Mouse (Mus musculus): ENCODE measurements around the gene Pbx1.

Gene Pbx1

DNA sequence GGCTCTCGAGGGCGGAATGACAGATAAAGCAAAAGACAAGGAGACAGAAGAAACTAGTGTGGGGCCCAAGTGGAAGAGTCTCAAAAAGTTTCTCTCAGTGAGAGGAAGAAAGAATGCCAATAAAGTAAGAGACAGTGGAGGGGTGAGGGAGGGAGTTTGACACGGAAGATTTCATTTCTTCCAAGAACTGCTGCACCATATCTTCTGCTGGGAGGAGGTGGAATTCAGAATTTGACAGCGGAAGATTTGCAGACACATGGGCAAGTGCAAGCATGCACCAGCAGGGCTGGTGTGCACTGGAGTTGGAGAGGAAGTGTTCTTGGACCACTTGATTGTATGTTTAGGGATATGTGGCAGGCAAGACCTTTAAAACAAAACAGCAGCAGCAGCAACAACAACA, 163.8 kb downstream of the Pbx1 start:
- DNase-seq (ENCODE audit: low spot score): no peak

- DNase-seq (ENCODE audit: low spot score): peak; percentile 83
Measured at GRCm38 (mm10) chr1:168265594-168266390, 166.3 kb downstream of the Pbx1 start.

- no peak for DNase-seq (ENCODE audit: low spot score)
Measured at GRCm38 (mm10) chr1:168265090-168265489, 167.0 kb downstream of the Pbx1 start.

- DNase-seq (ENCODE audit: low spot score): no peak
Measured at GRCm38 (mm10) chr1:168260391-168260790, 171.7 kb downstream of the Pbx1 start.

DNA sequence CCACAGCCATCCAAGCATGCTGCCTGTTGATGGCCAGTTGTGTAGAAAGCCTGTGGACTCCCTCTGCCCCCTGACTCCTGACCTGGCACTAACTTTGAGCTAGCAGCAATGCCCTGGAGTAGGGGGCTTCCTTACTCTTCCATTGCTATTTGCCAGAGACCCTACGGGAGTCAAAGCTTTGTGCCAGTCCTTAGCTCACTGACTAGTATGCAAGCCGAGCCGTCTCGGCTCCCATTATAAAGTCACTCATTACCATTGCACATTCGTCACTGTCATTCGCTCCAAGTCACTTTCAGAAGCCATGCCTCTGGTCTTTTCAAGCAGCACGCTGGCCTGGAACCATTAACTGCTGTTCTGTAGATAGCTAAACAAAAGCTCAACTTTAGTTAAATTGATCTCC, 173.2 kb downstream of the Pbx1 start:
- DNase-seq (ENCODE audit: low spot score): no peak

GRCm38 (mm10) chr1:168255347-168255908, 176.6 kb downstream of the Pbx1 start:
- no peak for DNase-seq (ENCODE audit: low spot score)

DNA sequence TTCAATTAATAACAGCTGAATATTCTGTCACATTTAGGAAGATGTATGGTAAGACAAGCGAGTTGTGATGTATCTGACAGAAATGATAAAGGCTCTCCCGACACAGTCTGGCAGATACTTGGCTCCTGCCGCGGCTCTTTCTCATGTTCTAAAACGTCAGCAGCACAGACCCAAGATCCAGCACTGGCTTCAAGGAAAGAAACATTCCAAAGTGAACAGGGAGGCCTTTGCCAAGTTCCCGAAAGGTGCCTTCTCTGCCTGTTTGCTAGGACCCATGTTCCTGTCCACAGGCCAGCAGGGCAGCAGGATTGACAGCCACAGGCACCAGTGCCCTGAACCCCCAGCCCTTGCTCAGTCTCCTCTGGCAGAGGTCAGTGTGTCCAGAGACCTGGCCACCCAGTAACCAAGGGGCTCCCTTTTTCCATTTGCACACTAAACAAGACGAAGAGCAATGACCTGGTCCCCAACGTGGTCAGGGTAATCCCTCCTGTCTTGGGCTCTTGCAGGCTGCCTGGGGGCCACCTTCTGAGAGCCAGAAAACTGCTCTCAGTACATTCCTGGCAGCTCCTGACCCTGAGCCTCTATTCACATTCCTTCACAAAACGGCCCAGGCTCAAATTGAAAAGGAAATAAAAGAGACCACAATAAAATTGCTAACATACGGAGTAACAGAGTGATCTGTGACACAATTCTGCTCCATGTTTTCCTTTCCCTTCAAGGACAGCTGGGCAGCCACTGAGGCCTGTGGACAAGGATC, 184.9 kb downstream of the Pbx1 start:
- peak; percentile 52 for DNase-seq (ENCODE audit: low spot score)

DNA sequence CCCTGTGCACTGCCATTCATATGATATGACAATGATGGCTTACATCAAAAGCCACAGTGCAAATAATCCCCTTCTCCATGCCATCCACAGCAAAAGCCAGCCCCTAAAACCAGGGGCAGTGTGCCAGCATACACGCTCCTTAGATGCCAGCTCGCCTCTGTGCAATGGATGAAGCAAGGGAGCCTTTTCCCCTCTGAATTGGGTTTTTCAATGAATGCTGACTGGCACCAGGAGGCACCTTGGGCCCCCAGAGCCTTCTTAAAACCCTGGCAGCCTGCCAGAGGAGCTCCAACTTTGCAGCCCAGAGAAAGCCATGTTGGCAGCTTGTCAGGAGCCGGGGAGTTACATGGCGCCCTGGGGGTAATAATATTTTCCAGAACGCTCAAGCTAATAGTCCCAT, 186.5 kb downstream of the Pbx1 start:
- peak; percentile 68 for DNase-seq (ENCODE audit: low spot score)

DNA sequence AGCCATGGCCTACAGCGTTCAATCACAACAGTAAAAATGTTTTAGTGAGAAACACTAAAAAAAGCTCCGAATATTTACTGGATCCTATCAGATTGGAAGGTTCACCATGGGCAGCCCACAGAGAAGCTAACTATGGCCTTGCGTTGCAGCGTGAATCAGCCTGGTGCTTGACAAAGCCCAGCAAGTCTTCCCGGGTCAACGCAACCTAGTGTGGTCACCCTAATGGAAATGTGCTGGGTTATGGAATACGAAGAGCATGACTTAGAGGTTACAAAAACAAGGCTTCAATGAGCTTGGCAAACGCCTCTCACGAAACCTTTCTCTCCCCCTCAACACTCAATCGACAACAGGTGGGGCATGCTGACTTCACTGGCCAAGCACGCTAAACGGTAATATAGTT, 188.3 kb downstream of the Pbx1 start:
- DNase-seq (ENCODE audit: low spot score): no peak

- no peak for DNase-seq (ENCODE audit: low spot score)
Measured at GRCm38 (mm10) chr1:168243068-168243467, 189.0 kb downstream of the Pbx1 start.

DNA sequence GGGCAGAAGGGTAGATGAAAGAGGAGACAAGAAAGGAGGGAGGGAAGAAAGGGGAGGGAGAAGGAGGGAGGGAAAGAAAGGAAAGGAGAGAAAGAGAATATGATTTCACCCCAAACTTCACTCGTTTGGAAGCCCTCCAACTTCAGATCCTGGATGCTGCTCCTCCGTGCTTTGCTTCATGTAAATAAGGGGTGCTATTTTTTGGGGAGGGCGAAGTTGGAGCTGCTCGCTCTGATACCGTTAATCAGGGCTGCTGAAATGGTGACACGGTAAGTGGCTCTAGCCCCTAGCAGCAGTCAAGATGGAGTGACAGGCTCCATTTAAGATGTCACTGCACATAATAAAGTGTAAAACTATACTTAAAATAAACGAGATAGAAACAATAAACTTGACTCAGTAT, 190.8 kb downstream of the Pbx1 start:
- no peak for DNase-seq (ENCODE audit: low spot score)

- no peak for DNase-seq (ENCODE audit: low spot score)
Measured at GRCm38 (mm10) chr1:168240846-168241245, 191.2 kb downstream of the Pbx1 start.

- no peak for DNase-seq (ENCODE audit: low spot score)
Measured at GRCm38 (mm10) chr1:168240386-168240785, 191.7 kb downstream of the Pbx1 start.

- DNase-seq (ENCODE audit: low spot score): no peak
Measured at GRCm38 (mm10) chr1:168236101-168236500, 196.0 kb downstream of the Pbx1 start.

DNA sequence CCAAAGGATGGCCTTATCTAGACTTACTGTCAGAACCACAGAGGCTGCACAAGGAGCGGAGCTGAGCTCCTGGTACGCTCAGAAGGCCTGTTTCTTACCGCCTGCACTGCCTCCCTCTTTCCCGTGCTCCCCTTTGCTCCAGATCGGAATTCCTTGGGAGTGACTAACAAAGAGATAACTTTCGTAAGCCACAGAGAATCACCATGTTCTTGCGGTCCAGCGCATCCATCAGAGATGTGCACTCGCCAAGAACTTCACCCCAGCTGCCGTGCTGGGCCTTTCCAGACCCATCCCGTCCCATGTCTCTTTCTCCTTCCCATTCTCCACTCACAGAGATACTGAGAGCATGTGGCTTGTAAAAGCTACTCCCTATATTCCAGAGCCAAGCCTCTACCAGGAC, 197.7 kb downstream of the Pbx1 start:
- DNase-seq (ENCODE audit: low spot score): no peak

DNA sequence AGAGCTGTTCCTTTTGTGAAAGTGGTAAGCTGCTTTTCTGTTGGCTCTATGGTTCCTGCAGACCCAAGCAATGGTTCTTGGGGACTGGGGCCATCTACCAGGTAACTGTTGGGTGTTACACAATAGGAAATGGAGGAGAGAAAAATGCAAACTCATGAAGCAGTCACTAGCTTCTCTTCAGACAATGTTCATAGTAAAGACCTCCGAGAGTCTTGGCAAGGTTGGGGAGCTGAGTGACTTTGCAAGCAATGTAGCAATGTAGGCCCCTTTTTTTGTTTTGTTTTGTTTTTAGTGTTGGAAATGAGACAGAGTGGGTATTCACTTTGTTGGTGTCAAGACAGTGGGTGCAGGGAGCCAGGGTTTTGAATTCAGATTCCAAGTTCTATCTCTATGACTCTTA, 198.9 kb downstream of the Pbx1 start:
- DNase-seq (ENCODE audit: low spot score): no peak

DNA sequence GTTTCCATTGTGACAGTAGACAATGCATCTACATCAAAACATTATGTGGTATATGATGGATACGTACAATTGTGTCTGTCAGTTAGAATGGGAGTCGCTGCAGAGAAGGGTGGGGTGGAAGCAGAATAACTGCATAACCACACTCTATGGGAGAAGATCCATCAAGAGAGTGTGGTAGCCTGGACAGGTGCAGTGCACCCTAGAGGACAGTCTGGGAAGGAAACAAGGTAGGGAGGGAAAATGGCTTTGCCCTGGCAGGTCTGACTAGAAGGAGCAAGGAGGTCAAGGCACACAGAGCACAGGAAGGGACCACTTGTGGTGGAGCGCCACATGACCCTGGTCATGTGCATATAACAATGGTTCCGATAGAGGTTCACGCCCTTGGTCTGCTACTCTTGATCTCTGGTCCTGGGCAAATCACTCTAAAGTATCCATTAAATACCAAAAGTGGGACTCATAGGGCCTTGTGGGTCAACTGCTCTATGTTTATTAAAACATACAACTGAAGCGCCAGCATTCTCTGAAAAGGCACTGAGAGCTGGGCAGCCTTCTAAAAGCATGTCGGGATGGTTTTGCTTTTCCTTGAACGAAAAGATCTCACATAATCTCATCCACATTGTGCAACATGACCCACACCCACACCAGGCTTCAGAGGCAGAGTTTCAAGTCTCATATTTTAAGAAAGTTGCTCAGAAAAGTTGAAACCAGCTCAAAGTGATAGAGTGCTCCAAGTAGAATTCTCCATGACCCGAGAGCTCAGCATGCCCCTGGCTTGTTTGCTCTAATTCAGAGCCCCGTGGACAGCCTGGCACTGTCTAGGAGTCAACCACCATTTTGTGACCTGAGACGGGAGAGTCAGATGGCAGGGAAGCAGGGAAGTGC, 200.3 kb downstream of the Pbx1 start:
- no peak for DNase-seq (ENCODE audit: low spot score)

DNA sequence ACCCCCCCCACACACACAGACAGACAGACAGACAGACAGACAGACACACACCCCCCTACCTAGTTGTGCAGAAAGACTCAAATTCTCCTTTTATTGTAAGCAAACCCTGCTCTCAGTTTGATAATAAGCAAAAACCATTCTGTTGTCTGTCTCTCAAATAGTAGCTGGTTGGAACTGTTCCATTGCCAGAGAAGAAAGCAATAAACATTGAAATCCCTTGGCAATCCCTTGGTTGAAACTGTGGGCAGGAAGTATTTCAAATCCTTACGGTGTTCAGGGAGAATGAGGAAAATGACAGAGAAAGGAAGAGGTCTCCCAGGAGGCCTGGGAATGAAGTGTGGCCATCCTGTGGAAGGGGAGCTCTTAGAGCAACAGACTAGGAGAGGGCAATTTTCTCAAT, 201.2 kb downstream of the Pbx1 start:
- no peak for DNase-seq (ENCODE audit: low spot score)

GRCm38 (mm10) chr1:168230134-168230533, 201.9 kb downstream of the Pbx1 start:
- DNase-seq (ENCODE audit: low spot score): no peak

- no peak for DNase-seq (ENCODE audit: low spot score)
Measured at GRCm38 (mm10) chr1:168228756-168229526, 203.1 kb downstream of the Pbx1 start.

GRCm38 (mm10) chr1:168226150-168226549, 205.9 kb downstream of the Pbx1 start:
- no peak for DNase-seq (ENCODE audit: low spot score)
